Mouse (Mus musculus) right cerebral cortex, postnatal 10 days (tissue): ENCODE results near the gene Ube2k.
A peak's percentile ranks its signal among the peaks of the same experiment; 100 is the strongest.
"Not testable (repeated sequence)": the region's sequence is repeated elsewhere in the genome, so short reads cannot be mapped to it uniquely, and the experiment has no call there.

Experiments used
- DNase-seq, 2 experiments: peaks; one replicate each; pipeline ENCODE4 v3.0.0; 2021; ENCODE audit warnings: low spot score in 2 of 2

Ube2k gene

DNA sequence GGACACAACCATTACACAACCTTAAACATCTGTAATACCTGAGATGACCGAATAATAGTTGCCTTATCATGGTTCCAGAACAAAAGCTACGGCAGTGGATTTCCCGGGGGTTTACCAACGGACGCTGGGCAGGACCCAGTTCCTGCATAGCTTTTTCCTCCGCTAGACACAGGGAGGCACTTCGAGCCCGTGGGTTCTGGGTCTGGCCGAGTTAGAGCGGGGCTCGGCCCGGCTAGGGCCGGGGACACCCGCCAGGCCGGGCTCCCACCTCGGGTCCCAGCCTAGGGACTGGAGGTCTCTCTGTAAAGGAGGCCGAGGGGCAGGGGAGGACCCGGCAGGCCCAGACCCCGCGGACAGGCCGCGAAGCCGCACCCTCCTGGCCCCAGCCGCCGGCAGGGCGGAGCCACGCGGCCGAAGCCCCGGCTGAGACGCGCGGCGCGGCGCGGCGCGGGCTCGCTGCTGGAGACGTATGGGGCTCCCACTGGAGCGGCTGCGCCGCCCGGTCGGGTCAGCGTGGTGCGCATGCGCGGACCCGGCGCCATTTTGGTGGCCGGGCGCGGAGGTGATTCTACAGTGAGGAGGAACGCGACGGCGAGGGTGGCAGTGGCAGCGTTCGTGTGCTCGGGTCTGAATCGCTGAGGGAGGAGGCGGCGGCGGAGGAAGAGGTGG, at the start of gene Ube2k, which contains the start of gene Smim14:
Ube2k (plus strand) TSS at position 483 of the 669 bp plus-strand sequence.
Smim14 (minus strand) TSS at position 434 of the 669 bp plus-strand sequence.
- peak; percentile 95 to 96 for DNase-seq

DNA sequence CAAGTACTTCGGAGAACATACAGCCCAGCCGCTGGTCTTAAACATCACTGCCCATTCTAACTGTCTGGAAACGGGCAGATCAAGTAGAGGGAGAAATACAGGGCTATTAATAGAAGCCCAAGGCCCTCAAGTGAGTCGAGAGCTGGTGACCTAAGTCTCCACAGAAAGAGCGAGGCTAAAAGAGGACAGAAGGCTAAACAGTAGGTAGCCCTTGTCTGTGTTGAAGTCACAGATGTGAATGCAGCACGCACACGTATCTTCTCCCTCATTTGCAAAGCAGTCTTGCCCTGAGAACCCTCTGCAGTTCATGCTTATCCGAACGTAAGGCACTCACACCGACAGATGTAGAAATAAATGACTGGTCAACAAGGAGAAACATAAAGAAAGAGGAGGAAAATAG, 49.7 kb upstream of the Ube2k start:
- no peak for DNase-seq

DNA sequence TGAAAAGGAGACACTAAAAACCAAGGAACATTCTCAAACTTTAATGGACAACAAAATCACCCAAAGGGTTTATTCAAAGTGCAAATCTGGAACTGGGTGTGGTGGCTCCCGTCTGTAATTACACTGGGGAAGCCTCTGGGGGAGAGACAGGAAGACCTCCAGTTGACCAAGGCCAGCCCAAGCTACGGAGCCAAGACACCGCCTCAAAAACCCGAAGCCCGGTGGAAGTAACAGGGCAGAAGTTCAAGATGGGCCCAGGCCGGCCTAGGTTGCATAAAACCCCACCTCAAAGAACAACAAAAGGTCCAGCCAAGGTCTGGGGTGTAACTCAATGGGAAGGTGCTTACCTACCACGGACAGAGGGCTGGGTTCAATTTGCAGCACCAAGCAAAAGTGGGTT, 48.3 kb upstream of the Ube2k start:
- DNase-seq = no peak

- DNase-seq = no peak
Observed at GRCm38 (mm10) chr5:65489830-65490229, 47.2 kb upstream of the Ube2k start.

DNA sequence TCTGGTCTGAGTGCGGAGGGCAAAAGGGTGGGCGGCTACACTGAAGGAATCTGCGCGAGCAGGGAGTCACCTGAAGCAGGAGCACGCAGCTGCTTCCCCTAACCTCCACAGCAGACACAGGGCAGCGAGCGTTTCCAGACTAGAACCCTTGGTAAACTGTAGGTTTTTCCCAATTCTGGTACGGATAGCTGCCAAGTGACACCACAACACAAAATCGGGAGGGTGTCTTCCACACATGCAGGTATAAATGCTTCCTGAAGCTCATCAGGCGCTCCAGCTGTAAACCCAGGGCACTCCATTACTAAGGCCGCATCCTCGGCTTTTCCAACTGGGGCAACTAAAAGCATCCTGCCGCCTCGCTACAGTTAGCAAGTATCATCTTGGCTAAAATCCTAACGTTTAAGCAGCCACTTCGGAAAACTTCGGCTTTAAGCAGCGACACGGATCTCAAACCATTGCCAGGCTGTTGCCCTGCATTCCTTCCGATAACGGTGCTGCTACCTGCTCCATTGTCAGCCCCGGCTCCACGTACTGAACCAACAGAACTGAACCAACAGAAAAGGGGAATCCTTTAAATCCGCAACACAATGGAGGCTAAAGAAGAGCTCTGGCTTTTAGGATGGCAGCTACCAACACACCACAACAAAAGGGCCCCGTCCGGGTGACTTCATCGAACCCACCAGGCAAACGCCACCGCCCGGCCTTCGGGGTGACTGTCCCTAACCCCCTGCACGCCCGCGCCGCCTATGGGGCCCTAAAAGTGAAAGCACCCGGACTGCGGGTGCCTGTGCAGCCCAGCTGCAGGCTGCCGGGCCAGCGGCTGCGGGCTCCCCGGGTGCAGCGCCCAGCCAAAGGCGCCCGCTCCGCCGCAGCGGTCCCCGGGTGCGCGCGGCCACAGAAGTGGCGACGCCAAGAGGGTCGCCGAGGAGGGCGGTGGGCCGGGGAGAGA, 45.0 kb upstream of the Ube2k start:
- peak; percentile 75 to 77 for DNase-seq

DNA sequence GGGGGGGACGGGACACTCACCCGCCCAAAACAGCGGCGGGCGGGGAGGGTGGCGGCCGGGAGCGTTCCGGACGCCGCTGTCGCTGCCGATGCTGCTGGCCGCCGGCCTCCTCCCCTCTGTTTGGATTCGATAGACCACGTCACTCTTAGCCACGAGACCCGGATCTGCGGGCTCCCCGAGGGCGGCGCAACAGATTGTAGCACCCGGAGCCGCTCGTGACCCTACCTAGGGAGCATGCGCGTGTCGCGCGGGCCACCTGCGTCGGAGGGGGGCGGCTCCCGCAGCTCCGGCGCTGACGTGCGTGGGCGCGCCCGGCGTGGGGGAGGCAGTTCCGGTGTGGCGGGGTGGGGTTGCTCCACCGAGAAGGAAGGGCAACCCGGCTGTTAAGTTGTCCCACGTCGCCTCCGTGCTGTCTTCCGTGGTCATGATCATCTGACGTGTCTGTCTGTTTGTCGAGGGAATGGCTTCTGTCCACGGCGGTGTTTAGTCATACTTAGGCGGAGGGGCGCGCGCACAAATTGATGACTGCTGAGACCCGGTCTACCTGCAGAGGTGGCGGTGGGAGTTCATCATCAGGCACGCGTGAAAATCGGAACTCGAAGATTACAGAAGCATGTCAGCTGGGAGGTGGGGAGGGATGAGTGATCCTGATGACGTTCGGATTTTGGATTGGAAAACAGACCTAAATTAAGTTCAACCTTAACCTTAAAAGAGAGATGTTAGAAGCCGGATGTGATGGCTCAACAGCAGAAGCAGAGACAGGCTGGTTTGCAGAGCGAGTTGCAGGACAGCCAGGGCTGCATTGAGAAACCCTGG, 44.1 kb upstream of the Ube2k start, which contains the start of gene Gm43552:
Gm43552 (minus strand) TSS at position 118 of the 816 bp plus-strand sequence.
- DNase-seq = peak; percentile 97 to 98

- no peak for DNase-seq
Observed at GRCm38 (mm10) chr5:65500231-65500630, 36.8 kb upstream of the Ube2k start.

GRCm38 (mm10) chr5:65501407-65501806, 35.6 kb upstream of the Ube2k start:
- DNase-seq = no peak

GRCm38 (mm10) chr5:65505786-65506185, 31.2 kb upstream of the Ube2k start:
- DNase-seq = no peak

GRCm38 (mm10) chr5:65508395-65508794, 28.6 kb upstream of the Ube2k start:
- no peak for DNase-seq

DNA sequence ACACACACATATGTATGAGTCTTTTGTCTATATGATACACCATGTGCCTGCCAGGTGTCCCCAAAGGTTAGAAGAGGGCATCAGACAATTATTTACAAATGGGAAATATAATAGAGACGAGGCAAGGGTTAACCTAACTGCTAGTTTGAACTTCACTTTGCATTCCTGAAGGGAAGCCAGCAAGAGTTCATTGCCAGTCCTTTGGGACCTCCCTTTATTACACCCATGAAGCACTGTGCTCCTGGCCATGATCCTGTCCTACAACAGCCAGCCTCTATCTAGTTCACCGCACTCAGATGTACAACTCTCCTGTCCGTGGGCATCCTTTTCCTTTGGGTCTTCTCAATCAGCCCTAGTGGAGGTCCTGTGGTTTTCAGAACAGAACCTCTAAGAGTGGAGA, 23.5 kb upstream of the Ube2k start:
- DNase-seq = no peak

DNA sequence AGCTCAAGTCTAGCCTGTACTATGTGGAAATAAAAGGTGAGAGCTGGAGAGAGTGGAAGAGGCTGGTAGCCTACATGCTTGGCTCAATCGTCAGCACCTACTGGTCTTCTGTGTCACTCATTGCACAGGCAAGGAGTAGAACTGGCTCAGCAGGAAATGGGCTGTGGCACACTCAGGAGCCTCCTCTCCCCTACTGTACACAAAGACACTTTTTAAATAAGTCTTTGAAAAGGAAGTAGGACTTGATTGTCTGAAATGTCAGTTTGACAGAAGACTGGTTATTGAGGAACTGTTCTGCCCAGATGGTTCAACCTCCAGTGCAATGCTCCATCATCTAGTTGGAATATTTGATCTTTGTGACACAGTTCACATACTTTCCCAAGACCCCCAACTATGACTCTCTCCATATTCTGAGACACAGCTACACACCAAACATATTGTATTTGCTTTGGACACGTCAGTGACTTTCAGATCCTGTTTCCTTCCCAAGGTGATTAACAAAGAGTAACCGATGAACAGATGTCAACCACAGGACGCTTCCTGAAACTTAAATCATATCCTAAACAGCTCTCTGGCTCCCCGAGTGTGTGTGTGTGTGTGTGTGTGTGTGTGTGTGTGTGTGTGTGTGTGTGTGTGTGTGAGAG, 22.3 kb upstream of the Ube2k start:
- no peak for DNase-seq

DNA sequence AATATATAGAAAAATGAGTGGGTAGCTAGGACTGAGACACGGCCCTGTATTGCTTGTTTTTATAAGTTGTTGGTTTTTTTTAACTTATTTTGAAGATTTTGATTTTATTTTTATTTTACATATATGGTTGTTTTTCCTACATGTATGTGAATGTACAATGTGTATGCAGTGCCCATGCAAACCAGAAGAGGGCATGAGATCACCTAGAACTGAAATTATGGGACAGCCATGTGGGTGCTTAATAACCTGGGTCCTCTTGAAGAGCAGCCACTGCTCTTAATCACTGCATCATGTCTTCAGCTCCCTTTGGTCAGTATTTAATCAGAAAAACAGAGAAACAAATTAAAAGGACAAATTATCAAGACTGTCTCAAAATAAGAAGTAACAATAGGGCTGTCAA, 15.2 kb upstream of the Ube2k start:
- DNase-seq = no peak

DNA sequence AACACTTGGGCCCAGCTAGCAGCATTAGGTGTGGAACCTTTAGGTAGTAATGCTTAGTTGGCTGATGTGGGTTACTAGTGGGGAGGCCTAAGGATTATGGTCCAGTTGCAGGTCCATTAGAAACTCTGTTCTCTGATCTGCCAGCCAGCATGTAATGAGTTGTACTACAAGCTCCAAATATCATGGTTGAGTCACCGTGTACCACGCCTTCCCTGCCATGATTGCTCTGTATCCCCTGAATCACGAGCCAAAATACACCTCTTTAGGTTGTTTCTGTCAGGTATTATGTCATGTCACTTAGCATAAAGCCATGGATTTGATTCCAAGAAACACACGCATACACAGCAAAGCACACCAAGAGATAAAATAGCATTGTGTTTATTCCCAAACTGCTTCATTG, 12.2 kb upstream of the Ube2k start:
- no peak for DNase-seq

- no peak for DNase-seq
Observed at GRCm38 (mm10) chr5:65525674-65526443, 11.2 kb upstream of the Ube2k start.

DNA sequence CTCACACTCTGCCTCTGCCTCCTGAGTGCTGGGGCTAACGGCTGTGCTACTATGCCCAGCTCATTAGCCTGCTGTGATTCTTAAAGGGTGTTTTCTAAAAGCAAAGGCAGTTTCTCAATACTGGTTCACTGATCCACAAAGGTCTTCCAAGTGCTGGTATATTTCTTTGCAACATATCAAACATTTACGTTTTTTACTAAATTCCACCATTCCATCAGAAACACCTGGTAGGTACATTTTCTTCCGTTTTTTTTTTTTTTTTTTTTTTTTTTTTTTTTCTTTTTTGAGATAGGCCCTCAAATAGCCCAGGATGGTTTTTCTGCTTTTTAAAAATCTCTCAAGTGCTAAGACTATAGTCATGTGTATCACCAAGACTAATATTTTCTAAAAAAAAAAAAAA, 5.8 kb upstream of the Ube2k start:
- DNase-seq = no peak

DNA sequence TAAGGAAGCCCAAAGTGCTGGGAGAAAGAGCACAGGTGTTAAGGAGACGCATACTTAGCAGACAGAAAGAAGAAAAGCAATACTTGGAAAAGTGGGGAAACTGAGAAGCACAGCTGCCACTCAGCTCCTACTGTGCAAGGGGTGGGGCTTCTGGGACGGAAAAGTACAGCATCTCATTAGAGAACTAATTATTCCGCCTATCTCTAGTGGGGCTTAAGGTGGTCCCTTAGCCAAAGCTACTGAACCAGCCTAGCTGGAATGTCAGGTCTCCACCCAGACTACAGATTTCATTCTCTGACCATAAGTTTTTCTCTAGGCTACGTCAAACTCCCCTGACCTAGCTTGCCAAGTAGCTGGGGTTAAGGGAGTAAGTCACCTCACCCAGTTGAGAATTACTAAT, 2.5 kb upstream of the Ube2k start:
- DNase-seq = no peak

GRCm38 (mm10) chr5:65535457-65536067, 1.5 kb upstream of the Ube2k start:
- DNase-seq = no peak

GRCm38 (mm10) chr5:65536068-65536465, 966 bp upstream of the Ube2k start:
- DNase-seq = not testable (repeated sequence)

DNA sequence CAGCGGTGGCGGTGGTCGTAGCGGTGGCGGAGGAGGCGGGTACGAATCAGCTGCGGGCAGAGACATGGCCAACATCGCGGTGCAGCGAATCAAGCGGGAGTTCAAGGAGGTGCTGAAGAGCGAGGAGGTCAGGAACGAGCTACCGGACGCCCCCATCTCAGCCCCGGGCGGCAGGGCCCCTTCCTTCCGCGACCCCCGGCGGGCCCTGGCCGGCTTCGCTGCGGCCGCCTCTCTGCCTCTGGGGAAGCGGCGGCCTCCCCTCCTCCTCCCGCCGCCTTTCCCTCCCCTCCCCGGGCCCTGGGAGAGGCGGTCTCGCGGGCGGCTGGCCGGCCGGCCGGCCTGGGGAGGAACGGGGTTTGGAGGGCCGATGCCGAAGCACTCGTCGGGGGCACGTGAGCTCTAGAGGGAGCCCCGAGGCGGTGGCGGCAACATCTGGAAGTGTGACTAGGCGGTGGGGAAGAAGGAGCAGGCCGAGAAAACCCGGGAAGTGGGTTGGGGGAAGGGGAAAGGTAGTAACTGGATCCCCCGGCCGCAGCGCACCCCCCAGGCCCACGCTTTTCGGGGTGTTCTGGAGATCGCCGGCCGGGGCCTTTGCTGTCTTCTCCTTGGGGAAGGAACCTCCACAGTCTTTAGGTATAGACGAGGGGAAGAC, 513 bp downstream of the Ube2k start:
- DNase-seq = peak; percentile 49 to 55
